Mouse (Mus musculus): ENCODE data around the gene Psme2.

The Psme2 gene

DNA sequence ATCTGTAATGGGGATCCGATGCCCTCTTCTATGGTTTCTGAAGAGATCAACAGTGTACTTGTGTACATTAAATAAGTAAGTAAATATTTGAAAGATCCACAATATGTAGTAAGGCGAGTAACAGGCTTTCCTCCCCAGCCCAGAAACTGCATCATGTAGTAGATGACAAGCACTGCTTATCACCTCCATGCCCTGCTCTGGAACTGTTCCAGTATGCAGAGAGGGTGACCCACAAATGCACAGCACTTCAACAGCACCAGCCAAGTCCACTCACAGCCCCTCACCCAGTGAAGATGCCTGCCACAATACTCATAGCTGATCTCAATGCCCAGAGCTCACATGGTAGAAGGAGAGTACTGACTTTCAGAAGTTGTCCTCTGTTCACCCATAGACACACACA is 20.3 kb downstream of the Psme2 start:
- no peak for DNase-seq (ENCODE audit: low read depth in 1 of 2, low spot score in 2 of 2)

DNA sequence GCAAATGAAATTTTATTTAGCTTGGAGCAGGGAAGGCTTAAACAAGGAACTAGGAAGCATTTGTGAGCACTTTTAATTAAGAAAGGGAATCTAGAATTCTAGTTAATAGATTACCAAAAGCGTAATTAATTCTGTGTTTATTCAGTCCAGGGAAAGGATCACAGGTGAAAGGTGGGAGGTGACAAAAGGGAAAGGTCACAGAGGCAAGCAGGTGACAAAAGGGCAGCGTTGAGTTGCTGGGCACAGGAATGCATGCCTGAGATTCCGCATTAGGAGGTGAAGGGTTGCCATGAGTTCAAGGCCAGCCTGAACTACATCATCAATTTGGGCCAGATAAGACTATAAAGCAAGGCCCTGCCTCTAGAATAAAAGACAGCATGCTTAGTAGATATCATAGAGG is 23.4 kb downstream of the Psme2 start:
- DNase-seq (ENCODE audit: low read depth in 1 of 2, low spot score in 2 of 2) = no peak

DNA sequence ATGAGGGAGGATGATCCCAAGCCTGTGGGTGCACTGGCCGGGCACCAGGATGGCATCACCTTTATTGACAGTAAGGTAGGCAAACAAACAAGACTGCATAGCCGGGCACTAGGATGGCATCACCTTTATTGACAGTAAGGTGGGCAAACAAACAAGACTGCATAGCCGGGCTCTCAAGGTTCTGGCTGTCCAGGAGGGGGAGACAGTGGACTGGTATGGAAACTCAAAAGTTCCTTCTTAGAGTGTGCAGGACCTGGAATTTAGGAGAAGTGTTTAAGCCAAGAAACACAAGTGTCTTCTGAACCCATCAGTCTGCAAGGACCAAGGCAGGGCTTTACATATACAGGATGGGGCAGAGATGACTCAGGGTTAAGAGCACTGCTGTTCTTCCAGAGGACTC is 25.2 kb downstream of the Psme2 start:
- DNase-seq (ENCODE audit: low read depth in 1 of 2, low spot score in 2 of 2) = no peak

DNA sequence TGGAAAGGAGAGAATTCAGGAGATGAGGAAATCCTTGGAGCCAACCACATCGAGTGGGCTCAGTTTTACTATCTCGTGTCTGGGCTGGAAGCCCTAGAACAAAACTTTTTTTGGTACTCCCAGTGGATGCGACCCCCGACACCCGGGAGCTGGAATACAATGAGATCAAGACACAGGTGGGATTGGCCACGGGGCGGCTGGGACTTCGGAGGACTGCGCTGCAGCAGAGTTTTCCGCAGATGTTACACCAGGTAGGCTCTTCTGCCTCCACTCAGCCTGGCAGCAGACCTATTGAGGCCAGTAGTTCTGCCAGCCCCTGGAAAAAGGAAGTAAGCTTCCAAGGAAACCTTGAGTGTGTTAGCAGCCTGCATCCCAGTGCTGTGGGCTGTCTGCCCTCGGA is 27.7 kb downstream of the Psme2 start:
- DNase-seq (ENCODE audit: low read depth in 1 of 2, low spot score in 2 of 2) = no peak

DNA sequence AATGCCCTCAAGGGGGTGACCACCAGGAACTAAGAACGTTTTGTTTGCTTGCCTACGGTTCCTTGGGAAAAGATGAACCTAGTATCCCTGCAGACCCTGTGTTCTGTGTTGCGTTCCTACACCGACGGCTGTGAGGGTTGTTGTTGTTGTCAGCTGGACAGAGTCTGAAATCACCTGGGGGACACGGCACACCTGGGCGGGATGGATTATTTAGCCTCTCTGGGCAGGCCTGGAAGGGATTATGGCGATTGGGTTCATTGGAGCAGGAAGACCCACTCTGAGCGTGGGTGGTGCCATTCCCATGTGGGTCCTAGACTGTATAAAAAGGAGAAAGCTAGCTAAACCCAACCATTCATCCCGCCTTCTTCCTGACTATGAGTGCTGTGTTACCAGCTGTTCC is 29.1 kb downstream of the Psme2 start:
- no peak for DNase-seq (ENCODE audit: low read depth in 1 of 2, low spot score in 2 of 2)

DNA sequence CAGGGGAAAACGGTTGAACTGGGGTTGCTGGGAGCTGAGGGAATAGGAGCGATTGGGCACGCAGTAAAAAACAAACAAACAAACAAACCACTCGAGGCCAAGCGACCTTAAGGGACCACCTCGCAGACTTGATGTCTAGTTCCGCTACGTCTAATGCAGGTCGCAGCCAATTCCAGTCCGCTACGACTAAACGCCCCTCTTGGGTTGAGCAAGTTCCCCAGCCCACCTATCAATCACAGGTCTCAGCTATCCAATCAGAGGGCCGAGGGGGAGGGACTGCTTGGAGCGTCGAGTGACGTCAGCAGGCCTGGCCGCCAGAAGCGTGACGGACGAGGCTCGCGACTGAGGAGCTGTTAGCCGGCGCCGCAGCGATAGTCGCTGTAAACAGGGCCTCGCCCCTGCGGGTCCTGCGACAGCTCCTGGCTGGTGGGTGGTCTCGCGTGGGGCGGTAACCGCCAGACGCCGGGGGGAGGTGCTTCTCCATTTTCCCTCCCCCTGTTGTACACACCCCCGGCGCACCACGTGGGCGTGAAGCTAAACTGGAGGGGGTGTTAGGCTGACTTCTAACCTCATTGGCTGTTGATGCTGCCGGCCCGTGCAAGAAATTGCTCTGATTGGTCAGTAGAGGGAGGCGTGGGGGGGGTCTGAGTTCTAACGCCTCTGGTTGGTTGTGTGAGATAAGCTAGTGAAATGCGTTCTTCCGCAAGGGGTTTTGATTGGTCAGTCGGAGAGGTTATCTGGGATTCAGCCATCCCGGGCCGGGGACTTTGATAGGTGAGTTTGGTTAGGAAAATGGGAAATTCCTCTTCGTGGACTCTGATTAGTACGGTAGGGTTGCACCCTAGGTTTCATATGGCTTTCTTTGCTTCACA is 30.5 kb downstream of the Psme2 start, which contains the start of gene A730061H03Rik:
Gene A730061H03Rik (minus strand): TSS at position 205 of the 872 bp plus-strand sequence.
- DNase-seq (ENCODE audit: low read depth in 1 of 2, low spot score in 2 of 2) = peak; percentile 98

DNA sequence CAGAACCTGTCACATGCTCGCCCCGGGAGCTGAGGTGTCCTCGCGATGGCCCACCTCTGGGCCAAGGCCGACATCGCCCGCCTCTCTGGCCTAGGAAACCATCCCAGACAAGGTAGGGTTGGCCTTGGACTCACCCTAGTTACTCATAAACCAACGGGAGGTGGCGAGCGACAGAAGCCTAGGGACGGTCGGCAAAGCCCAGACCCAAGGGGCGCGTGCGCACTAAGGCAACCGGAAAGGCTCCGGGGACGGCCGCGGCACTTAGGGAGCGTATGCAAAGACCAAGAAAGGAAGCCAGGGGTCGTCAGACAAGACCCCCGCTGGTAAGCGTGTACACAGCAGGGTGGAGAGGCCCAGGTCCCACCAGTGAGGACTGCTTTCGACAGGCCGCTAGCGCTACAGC is 31.1 kb downstream of the Psme2 start, which contains the start of gene Dcaf11:
Gene Dcaf11 (plus strand): TSS at position 208 of the 403 bp plus-strand sequence.
- DNase-seq (ENCODE audit: low read depth in 1 of 2, low spot score in 2 of 2) = peak; percentile 77 to 84

DNA sequence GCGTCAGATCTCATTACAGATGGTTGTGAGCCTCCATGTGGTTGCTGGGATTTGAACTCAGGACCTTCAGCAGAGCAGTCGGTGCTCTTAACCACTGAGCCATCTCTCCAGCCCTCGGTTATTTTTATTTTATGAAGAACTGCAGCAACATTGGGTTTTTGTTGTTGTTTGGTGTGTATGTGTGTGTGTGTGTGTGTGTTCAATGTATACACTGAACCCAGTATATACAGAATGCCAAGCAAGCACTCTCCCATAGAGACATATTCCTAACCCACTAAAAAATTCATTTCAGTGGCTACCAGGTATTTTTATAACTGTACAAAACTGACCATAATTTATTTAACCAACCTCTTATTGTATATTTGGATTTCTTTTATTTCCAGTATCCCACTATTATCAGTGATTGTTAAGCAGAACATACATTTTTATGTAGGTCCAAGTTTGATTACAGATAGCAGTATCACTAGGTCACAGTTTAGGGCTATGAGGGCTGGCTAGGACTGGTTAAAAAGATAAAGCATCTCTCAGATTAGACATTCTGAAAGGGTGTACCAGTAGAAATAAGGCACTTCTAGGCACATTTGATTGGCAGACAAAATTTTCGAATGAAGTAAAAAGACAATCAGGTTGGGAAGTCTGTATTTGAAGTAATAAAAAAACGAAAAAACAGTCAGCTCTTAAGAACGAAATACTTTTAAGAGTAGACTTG is 32.0 kb downstream of the Psme2 start:
- no peak for DNase-seq (ENCODE audit: low read depth in 1 of 2, low spot score in 2 of 2)

DNA sequence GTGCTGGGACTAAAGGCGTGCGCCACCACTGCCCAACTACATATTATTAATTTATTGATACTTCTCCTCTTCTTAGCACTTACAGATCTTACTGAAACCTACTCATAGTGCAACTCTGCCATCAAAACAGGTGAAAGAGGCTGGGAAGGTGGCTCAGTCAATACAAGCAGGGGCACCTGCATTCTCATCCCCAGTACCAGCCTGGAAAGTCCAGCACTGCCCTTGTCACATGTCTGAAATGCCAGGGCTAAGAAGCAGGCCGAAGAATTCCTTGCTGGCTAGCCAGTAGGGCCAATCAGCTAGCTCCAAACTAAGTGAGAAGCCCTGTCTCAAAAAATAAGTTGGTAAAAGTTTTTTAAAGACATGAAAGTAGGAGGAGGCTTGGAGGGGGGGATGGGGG is 33.3 kb downstream of the Psme2 start:
- no peak for DNase-seq (ENCODE audit: low read depth in 1 of 2, low spot score in 2 of 2)

DNA sequence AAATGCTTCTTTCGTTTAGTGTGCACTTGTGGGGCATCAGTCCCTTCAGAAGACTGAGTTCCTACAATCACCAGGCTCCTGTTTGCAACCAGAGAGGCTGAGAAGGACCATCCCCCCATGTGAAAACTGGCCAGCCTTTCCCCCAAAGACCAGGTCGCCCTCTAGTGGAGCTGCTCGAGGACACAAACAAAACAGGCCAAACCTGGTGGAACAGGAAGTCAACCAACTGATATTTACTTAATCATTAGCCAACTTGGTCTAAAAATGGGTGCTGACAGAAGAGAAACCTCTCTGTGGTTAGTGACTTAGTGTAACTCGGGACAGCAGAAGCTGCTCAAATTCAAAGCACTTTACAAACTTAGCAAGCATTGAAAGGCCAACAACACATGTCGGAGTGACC is 33.9 kb downstream of the Psme2 start:
- peak; percentile 68 to 78 for DNase-seq (ENCODE audit: low read depth in 1 of 2, low spot score in 2 of 2)

DNA sequence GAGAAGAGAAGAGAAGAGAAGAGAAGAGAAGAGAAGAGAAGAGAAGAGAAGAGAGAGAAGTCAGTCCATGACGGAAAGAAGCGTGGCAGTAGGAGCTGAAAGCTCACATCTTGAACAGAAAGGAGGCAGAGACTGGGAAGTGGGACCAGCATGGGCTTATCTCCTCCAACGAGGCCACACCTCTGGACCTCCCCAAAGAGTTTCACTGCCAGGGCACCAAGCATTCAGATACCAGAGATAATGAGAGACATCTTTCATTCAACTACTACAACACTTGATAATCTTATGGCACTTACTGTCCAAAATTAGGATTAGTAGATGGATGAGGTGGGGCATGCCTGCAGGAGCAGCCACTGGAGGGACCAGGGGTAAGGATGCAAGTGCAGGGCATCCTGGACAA is 35.1 kb downstream of the Psme2 start:
- no peak for DNase-seq (ENCODE audit: low read depth in 1 of 2, low spot score in 2 of 2)

DNA sequence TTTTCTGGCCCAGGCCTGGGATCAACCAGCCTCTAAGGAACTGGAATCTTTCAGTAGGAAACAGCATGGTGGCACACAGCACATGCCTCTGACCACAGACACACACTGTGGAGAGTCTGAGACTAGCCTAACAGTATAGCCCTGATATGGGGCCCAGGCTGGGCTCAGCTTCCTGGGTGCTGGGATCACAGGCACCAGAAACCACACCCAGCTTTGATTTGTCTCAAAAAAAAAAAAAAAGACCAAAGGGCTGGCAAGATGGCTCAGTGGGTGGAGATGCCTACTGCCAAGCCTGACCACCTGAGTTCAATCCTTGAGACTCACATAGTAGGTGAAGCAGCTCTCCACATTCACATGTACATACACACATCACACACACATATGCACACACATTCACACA is 36.3 kb downstream of the Psme2 start:
- DNase-seq (ENCODE audit: low read depth in 1 of 2, low spot score in 2 of 2) = no peak

DNA sequence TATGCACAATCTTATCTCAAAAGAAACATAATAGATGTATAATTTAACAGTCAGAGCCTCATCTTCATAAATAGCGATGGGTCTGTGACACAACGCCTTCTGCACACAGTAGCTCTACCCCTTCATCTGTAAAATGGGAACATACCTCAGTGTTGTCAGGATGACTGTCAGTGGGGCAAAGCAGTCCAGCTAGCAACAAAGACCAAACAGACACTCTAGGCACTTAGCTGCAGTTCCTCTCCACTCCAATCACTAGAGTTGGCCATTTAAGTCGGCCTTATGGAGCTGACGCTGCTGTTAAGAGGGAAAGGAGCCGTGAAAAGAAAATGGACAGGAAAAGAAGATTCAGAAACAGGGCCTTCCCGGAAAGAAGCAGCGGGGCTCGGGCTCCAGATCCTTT is 39.1 kb downstream of the Psme2 start:
- no peak for DNase-seq (ENCODE audit: low read depth in 1 of 2, low spot score in 2 of 2)

DNA sequence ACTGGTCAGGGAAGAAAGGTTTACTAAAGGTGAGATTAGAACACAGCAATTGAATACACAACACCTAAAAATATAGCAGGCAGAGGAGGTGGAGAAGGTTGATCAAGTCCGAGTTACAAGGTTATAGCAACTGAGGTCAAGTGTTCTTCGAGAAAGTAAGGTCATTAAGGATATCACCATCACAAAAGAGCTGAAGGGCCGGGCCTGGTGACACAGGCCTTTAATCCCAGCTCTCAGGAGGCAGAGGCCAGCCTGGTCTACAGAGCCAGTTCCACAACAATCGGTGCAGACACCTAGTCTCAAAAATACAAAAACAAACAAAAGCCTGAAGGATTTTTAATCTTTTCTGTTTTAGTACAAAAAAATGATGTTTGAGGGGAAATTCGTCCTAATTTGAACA is 39.6 kb downstream of the Psme2 start:
- DNase-seq (ENCODE audit: low read depth in 1 of 2, low spot score in 2 of 2) = no peak

DNA sequence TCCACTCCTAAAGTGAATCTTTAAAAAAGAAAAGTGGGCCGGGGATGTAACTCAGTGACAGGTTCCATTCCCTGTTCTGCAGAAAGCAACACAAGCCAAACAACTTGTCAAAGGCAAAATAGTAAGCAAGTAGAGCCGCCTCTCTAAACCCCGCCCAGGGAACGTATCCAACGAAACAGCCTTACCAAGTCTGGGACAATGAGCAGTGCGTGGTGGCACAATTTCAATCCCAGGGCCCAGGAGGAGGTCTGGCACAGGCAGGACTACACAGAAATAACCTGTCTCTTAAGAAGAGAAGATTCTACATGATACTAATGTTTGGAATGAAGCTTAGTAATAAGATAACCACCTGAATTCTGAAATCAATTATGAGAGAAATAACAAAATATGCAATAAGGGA is 40.7 kb downstream of the Psme2 start:
- DNase-seq (ENCODE audit: low read depth in 1 of 2, low spot score in 2 of 2) = no peak

DNA sequence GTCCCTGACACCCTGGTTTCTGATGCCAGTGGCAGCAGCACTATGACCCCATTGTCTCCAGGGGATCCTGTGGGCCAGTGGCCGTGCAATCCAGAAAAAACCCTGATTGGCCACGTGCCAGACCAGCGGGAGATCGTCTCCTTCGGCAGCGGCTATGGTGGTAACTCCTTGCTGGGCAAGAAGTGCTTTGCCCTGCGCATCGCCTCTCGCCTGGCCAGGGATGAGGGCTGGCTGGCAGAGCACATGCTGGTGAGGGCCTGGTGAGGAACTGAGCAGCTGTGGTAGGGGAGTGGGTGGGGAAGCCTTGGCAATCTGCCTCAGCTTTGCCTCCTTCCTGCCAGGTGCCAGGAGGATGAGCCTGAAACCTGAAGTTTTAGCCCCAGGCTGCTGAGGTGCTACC is 46.6 kb downstream of the Psme2 start:
- no peak for DNase-seq (ENCODE audit: low read depth in 1 of 2, low spot score in 2 of 2)

DNA sequence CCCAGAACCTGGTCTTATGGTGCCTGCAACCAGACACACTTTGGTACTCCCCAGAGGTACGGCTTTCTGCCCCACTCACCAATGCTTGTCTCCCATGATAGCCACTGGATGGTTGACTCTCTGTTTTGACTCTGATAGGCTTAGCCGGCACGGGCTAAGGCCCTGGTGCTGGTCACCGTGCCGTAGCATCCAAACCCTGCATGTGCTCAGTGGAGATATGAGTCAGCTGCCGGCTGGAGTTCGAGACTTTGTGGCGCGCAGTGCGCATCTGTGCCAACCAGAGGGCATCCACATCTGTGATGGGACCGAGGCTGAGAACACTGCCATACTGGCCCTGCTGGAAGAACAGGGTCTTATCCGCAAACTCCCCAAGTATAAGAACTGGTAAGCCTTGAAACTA is 48.6 kb downstream of the Psme2 start:
- DNase-seq (ENCODE audit: low read depth in 1 of 2, low spot score in 2 of 2) = no peak

DNA sequence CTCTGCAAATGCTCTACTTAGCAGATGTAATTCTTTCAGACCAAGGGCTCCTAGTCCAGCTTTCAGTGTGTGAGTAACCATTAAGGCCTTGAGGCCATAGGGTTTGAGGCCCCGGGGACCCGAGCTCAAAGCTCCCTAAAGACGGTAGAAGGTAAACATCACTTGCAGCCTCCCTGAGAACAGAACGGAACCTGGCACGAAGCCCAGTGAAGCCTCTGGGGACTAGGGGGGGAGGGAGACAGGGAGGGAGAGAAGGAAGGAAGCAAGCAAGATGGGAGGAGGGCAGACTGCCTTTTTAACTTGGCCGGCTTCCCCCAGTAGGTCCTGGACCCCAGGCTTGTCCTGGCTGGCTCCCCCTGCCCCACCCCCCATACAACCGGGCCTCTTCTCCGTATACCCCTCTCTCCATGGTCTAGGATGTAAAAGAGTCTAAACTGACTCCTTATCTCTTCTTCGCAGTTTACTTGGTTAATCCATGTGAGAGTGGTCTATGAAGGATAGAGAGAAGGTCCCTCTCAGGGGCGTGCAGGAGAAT is 50.1 kb downstream of the Psme2 start:
- DNase-seq (ENCODE audit: low read depth in 1 of 2, low spot score in 2 of 2) = peak in 1 of 2 experiments; percentile 6

DNA sequence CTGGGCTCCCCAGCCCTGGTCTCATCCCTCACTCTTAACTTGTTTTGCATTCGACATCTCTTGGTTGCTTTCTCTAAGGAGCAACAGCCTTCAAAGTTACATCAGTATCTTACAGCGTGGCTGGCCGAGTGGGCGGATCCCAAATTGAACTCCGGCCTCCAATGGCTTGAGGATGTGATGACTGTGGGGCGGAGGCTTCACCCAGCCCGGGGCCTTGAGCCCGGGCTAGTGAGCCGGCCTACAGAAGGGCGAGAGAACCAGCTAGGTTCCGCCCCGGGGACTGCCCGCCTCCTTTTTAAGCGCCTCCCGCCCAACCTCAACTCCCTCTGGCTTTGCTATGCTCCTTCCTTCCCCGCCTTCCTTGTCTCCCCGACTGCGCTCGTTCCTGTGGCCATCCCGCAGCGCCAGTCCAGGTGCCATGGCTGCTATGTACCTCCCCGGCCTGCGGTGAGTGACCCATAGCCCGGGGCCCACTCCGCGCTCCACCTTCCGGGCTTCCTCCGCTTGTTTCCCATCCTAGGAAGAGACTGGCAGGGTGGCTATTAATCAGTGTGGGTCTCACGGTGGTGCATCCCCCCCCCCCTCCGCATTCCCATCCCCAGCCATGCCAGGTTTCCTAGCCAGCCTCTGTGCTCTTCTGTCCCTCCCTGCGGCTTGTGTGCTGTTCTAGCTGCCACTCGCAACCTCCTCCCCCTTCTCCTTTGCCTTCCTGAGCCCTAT is 50.7 kb downstream of the Psme2 start, which contains the start of gene Pck2:
Gene Pck2 (plus strand): TSS at position 200 of the 720 bp plus-strand sequence.
- DNase-seq (ENCODE audit: low read depth in 1 of 2, low spot score in 2 of 2) = peak; percentile 77 to 81
